Mouse (Mus musculus) lung, embryonic 16.5 days (tissue): ENCODE results near the gene Ppp1r9b. TPM values are rescaled to one million over a fixed set of nuclear protein-coding genes. Genes with fewer than 3 reads are reported as not detected.

Experiments
- ATAC-seq: fragments of 200-750 bp; cut with Nextera tagmentation; 2 replicates; pipeline ENCODE4 v1.8.0; 2017; ENCODE audit warnings: low read depth, mild to moderate bottlenecking, moderate library complexity
- H3K27ac ChIP-seq: fragments of 300-500 bp; sonication (generic); 2 replicates; pipeline ENCODE4 v1.5.1; 2014; ENCODE audit warnings: mild to moderate bottlenecking, control low read depth, low read length
- H3K27me3 ChIP-seq: fragments of 300-500 bp; sonication (generic); 2 replicates; pipeline ENCODE4 v1.6.1; 2014; ENCODE audit warnings: low read depth, low read length, mixed read lengths; ENCODE audit not compliant: control insufficient read depth, insufficient read depth
- H3K36me3 ChIP-seq: fragments of 300-500 bp; sonication (generic); 2 replicates; pipeline ENCODE4 v1.6.1; 2014; ENCODE audit warnings: low read length; ENCODE audit not compliant: control insufficient read depth, insufficient read depth
- H3K4me1 ChIP-seq: fragments of 300-500 bp; sonication (generic); replicated peaks from 2 replicates; pipeline ENCODE4 v1.6.1; 2014; ENCODE audit warnings: low read length, mixed read lengths; ENCODE audit not compliant: control insufficient read depth, insufficient read depth
- H3K4me2 ChIP-seq: fragments of 300-500 bp; sonication (generic); 2 replicates; pipeline ENCODE4 v1.6.1; 2014; ENCODE audit warnings: low read depth, low read length, control low read depth
- H3K4me3 ChIP-seq: fragments of 300-500 bp; sonication (generic); 2 replicates; pipeline ENCODE4 v1.5.1; 2014; ENCODE audit warnings: mild to moderate bottlenecking, low read length, control low read depth
- H3K9ac ChIP-seq: fragments of 300-500 bp; sonication (generic); 2 replicates; pipeline ENCODE4 v1.6.1; 2014; ENCODE audit warnings: low read length, control low read depth
- H3K9me3 ChIP-seq: fragments of 300-500 bp; sonication (generic); 2 replicates; pipeline ENCODE4 v1.6.1; 2016; ENCODE audit warnings: low read length; ENCODE audit not compliant: control insufficient read depth
- WGBS: fragments of 180-500 bp; shearing (Covaris S2); extraction: QIAGEN DNeasy Blood & Tissue Kit; methylation state at CpG from one replicate; pipeline ENCODE4 v1.1.7; 2014; 5-methylcytosine and 5-hydroxymethylcytosine counted together
- polyA plus RNA-seq: library from polyadenylated mRNA; unstranded; fragments of >200 nt; fragmentation: Nextera tagmentation; extraction: Ambion mirVana; gene quantifications from 2 replicates; pipeline ENCODE4 v1.2.1, GENCODE M21; 2015

The Ppp1r9b gene
- polyA plus RNA-seq: 8.2 and 8.3 TPM in 2 replicates

DNA sequence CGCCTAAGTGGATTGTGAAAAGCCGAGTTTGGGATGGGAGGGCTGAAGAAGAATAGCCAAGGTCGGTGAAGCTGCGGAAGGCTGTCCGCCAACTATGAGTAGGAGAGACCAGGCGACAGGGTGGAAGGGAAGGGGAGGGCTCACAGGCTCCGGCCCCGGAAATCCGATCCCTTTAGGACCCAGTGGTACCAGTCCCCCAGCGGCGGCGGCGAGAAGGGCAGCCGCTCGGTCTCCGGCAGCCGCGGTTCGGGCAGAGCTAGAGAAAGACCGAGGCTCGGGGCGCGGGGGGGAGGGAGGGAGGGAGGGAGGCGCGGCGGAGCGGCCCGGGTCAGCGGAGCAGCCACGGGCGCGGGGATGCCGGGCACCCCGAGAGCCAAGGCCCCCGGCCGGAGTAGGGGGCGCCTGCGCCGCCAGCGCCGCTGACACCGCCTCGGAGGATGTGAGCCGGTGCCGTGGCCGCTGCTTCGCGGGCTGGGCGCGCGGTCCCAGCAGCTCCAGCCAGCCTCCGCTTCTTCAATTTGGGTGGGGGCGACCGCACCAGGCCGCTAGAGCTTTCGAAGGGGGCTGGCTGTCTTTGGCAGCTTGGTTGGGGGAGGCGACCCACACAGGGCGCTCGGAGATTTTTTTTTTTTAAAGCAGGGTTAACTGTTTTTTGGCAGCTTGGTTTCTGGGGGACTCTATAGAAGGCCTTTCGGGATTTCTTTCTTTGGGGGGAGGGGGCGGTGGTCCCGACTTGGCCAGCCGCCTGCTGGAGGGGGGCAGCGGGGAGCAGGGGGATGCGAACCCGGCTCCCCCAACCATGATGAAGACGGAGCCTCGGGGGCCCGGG is at the start of gene Ppp1r9b:
Gene Ppp1r9b, plus strand, starts transcription at position 287 of the 829 bp plus-strand sequence.
- Histone ChIP-seq H3K4me3 (peak within 1 kb of the TSS; percentile 89), H3K9ac (peak within 1 kb of the TSS; percentile 93), H3K27ac (peak within 1 kb of the TSS; percentile 94), H3K27me3 (no peaks in the 10 kb centered on the region), H3K9me3 (no peaks in the 10 kb centered on the region), H3K4me1 (peaks cover 60% of the 10 kb centered on the region), H3K4me2 (peak within 1 kb of the TSS; percentile 96), H3K36me3 (no peaks in the 10 kb centered on the region)
- under 1% methylated on average over 37 of the region's 69 CpGs for WGBS
- ATAC-seq: peak; percentile 83

DNA sequence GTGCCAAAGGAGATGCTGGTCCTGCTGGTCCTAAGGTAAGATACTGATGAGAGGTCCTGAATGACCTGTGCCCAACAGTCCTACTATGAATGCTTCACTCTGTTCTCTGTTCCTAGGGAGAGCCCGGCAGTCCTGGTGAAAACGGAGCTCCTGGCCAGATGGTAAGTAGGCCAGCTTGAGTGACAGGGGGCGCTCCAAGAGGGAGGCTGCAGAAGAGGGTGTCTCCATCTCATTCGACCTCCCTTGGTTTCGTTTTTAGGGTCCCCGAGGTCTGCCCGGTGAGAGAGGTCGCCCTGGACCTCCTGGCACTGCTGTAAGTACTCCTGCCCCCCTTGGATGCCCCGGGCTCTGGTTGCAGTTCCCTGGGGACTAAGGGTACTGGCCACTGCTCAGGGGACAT is 49.7 kb upstream of the Ppp1r9b start:
- Histone ChIP-seq H3K4me2 (no peak overlapping the region), H3K27ac (no peak overlapping the region), H3K27me3 (peaks cover 2% of the 10 kb centered on the region; the same call in 1 of the 2 replicates), H3K9me3 (no peaks in the 10 kb centered on the region), H3K4me3 (no peak overlapping the region), H3K4me1 (peaks cover 13% of the 10 kb centered on the region), H3K9ac (no peak overlapping the region), H3K36me3 (peaks cover 17% of the 10 kb centered on the region; the same call in 1 of the 2 replicates)
- 31% methylated on average over 9 of the region's 9 CpGs for WGBS
- no peak for ATAC-seq

DNA sequence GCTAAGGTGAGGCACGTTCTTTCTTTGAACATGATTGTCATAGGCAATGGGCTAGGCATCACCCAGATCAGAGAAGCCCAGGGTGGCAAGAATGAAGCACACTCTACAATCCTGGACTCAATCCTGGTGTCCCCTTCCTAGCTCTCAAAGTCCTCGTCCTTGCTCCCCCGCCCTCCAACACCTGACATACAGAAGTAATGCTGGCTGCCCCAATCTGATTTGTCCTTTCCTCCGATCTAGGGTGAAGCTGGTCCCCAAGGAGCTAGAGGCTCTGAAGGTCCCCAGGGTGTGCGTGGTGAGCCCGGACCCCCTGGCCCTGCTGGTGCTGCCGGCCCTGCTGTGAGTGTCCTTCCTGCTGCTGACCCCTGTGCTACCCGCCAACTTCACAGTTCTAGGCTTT is 49.1 kb upstream of the Ppp1r9b start:
- Histone ChIP-seq H3K4me3 (no peak overlapping the region), H3K27ac (no peak overlapping the region), H3K9ac (no peak overlapping the region), H3K9me3 (no peaks in the 10 kb centered on the region), H3K27me3 (no peaks in the 10 kb centered on the region), H3K36me3 (peaks cover 20% of the 10 kb centered on the region; the same call in 1 of the 2 replicates), H3K4me2 (no peak overlapping the region), H3K4me1 (peaks cover 13% of the 10 kb centered on the region)
- ATAC-seq: no peak
- WGBS: 75% methylated on average over 8 of the region's 8 CpGs

DNA sequence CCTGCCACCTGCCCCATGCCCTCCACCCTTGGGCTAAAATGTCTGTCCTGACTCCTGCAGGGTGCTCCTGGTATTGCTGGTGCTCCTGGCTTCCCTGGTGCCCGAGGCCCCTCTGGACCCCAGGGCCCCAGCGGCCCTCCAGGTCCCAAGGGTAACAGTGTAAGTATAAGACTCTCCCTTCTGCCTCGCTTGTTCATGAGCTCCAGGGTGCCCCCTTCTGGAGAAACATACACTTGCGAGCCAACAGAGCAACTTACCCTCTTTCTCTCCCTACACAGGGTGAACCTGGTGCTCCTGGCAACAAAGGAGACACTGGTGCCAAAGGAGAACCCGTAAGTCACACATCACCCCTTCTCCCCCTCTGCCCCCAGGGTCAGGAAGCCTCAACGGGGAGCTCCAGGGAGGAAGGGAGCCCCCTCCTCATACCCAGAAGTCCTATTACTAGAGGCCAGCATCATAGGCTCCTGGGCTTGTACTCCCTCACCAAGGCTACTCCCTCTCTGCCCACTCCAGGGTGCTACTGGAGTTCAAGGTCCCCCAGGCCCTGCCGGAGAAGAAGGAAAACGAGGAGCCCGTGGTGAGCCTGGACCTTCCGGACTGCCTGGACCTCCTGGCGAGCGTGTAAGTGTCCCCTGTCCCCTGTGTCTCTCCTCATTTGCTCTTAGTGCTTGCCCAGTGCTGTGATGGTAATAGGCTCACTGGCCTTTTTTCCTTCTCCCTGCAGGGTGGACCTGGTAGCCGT is 48.4 kb upstream of the Ppp1r9b start:
- Histone ChIP-seq H3K4me3 (no peak overlapping the region), H3K27me3 (no peaks in the 10 kb centered on the region), H3K36me3 (peaks cover 23% of the 10 kb centered on the region; the same call in 1 of the 2 replicates), H3K4me1 (peaks cover 13% of the 10 kb centered on the region), H3K9ac (no peak overlapping the region), H3K4me2 (no peak overlapping the region), H3K9me3 (no peaks in the 10 kb centered on the region), H3K27ac (peak overlapping the region; percentile 1; the same call in 1 of the 2 replicates)
- WGBS: 47% methylated on average over 13 of the region's 13 CpGs
- ATAC-seq: no peak

DNA sequence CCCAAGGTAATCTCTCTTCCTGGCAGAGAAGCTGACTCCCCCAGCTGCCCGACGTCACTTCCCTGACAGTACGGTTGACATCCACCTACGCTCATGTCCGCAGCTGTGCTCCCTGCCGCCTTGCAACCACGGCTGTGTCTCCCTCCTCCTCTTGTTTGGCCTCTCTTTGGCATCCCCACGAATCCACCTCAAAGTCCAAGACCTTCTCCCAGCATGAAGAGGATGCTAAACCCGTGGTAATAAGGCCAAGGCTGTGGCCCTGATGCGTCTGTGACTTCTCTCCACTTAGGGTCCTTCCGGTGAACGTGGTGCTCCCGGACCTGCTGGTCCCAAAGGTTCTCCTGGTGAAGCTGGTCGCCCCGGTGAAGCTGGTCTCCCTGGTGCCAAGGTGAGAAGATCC is 47.8 kb upstream of the Ppp1r9b start:
- no peak overlapping the region for H3K4me2 ChIP-seq
- H3K4me1 ChIP-seq: peaks cover 10% of the 10 kb centered on the region
- H3K27me3 ChIP-seq: no peaks in the 10 kb centered on the region
- peaks cover 23% of the 10 kb centered on the region; the same call in 1 of the 2 replicates for H3K36me3 ChIP-seq
- H3K27ac ChIP-seq: no peak overlapping the region
- no peak for ATAC-seq
- no peak overlapping the region for H3K4me3 ChIP-seq
- 73% methylated on average over 15 of the region's 15 CpGs for WGBS
- no peaks in the 10 kb centered on the region for H3K9me3 ChIP-seq
- H3K9ac ChIP-seq: no peak overlapping the region

DNA sequence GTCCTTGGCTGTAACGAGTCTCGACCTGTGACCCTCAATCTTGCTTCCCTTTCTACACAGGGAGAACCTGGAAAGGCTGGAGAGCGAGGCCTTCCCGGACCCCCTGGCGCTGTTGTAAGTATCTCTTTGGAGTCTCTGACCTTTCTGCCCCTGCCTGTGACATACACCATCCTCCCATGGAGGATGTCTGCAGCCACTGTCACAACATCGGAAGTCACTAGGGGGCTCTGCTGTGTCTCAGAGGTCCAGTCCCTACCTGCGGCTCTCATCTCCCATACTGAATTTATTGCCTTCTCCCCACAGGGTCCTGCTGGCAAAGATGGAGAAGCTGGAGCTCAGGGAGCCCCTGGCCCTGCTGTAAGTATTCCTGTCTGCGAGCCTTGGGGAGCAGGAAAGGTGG is 46.5 kb upstream of the Ppp1r9b start:
- no peak overlapping the region for H3K27ac ChIP-seq
- WGBS: 24% methylated on average over 8 of the region's 8 CpGs
- no peak overlapping the region for H3K4me3 ChIP-seq
- H3K9ac ChIP-seq: no peak overlapping the region
- no peaks in the 10 kb centered on the region for H3K9me3 ChIP-seq
- peaks cover 29% of the 10 kb centered on the region; the same call in 1 of the 2 replicates for H3K36me3 ChIP-seq
- H3K4me2 ChIP-seq: no peak overlapping the region
- H3K4me1 ChIP-seq: 0 out of 2 replicates have a peak, but pooled peaks cover 5% of the 10 kb centered on the region
- ATAC-seq: no peak
- no peaks in the 10 kb centered on the region for H3K27me3 ChIP-seq

DNA sequence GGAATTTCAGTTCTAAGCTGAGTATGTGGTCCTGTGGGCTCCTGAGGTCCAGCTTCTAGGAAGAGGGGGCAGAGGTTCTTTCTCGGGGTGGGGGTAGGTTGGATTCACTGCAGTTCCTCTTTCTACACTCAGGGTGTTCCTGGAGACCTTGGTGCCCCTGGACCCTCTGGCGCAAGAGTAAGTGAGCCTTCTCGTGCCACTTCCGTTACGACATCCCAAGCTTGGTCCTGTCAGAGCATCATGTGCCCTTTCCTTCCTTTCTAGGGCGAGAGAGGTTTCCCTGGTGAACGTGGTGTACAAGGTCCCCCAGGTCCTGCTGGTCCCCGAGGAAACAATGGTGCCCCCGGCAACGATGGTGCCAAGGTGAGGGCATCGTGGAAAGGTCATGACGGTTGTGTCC is 45.6 kb upstream of the Ppp1r9b start:
- peaks cover 20% of the 10 kb centered on the region; the same call in 1 of the 2 replicates for H3K36me3 ChIP-seq
- no peak for ATAC-seq
- 81% methylated on average over 12 of the region's 12 CpGs for WGBS

DNA sequence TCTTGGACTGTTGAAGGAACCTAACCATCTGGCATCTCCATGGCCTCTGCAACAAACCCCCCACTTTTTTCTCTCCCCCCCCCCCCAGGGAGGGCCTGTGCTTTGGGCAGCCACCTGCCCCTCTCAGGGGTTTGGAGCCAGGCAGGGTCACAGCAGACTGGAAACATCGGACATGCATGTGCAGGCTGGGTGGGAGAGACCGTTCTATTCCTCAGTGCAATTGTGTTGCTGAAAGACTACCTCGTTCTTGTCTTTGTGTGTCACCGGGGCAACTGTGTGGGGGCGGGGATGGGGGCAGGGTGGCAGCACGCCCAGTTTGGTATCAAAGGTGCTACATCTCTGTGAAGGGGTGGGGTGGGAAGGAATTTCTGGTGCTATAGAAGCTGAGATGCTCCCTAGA is 38.7 kb upstream of the Ppp1r9b start:
- Histone ChIP-seq H3K9me3 (no peaks in the 10 kb centered on the region), H3K27me3 (no peaks in the 10 kb centered on the region), H3K9ac (no peak overlapping the region), H3K4me2 (no peak overlapping the region), H3K27ac (no peak overlapping the region), H3K4me3 (no peak overlapping the region), H3K4me1 (no peaks in the 10 kb centered on the region), H3K36me3 (peaks cover 6% of the 10 kb centered on the region; the same call in 1 of the 2 replicates)
- 18% methylated on average over 6 of the region's 6 CpGs for WGBS
- ATAC-seq: no peak

More for the DNA sequence above, 45.6 kb upstream of the Ppp1r9b start:
- no peak overlapping the region; the same call in 1 of the 2 replicates for H3K27ac ChIP-seq
- no peak overlapping the region for H3K4me3 ChIP-seq
- no peaks in the 10 kb centered on the region for H3K4me1 ChIP-seq
- H3K27me3 ChIP-seq: no peaks in the 10 kb centered on the region
- H3K4me2 ChIP-seq: no peak overlapping the region
- no peaks in the 10 kb centered on the region for H3K9me3 ChIP-seq
- H3K9ac ChIP-seq: no peak overlapping the region

DNA sequence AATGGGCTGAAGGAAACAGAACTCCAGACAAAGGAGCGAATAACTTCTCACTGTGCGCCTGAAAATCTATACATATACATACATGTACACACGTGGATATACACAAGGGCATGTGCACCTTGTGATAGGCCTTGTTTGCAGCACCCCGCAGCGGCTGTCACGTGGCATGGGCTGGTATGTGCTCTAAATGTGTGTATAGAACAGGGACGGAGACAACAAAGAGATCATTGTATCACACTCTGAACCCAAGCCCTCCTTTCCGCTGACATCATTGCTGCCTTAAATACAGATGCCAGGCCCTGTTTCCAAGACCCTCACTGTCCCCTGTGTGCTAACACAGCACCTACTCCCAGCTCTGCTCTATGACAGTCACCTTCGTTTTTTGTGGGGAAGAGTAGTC is 35.7 kb upstream of the Ppp1r9b start:
- WGBS: 62% methylated on average over 9 of the region's 9 CpGs
- Histone ChIP-seq H3K9ac (no peak overlapping the region), H3K27me3 (no peaks in the 10 kb centered on the region), H3K4me2 (no peak overlapping the region), H3K9me3 (no peaks in the 10 kb centered on the region), H3K27ac (peak overlapping the region; percentile 47; the same call in 1 of the 2 replicates), H3K4me3 (no peak overlapping the region), H3K36me3 (no peaks in the 10 kb centered on the region), H3K4me1 (peaks cover 16% of the 10 kb centered on the region)
- ATAC-seq: 0 out of 2 replicates have a peak, but pooled peaks have one; percentile 5
